Mouse (Mus musculus): ENCODE results near the gene Ascc1. TPM values are rescaled to one million over a fixed set of nuclear protein-coding genes. Genes with fewer than 3 reads are reported as not detected.
"Not testable (repeated sequence)": the region's sequence is repeated elsewhere in the genome, so short reads cannot be mapped to it uniquely, and the experiment has no call there.

Gene Ascc1
- total RNA-seq, 2 experiments from 2014 or later = 25.8 to 27.1 TPM

DNA sequence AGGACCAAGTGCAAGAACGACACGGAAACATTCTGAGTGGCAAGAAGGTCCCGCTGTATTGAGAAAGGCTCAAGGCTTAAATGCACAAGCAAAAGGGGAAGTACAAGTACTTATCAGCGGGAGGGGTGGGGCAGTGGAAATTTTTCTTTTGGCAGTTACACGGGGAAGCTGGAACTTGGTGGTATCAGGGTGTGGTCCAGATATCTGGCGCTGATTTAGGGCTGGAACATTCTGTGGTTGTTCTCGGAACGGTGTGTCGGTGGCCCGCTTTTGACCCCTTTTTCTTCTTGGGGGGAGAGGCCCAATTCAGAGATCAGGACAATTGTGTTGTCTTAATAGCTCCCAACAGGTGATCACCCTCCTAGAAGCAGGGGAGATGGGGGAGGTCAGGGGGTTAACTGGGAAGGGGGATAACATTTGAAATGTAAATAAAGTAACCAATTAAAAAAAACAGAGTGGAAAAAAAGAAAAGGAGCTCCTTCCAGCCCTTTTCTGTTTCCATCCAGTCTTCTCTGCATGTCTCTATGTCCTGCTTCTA, 145.0 kb downstream of the Ascc1 start:
- intact Hi-C loops (cut with DNase I) = loop anchor here (5.0 kb wide), 1 partner anchor 90 kb away; no protein-coding TSS in a partner anchor
- DNase-seq = not testable (repeated sequence)

DNA sequence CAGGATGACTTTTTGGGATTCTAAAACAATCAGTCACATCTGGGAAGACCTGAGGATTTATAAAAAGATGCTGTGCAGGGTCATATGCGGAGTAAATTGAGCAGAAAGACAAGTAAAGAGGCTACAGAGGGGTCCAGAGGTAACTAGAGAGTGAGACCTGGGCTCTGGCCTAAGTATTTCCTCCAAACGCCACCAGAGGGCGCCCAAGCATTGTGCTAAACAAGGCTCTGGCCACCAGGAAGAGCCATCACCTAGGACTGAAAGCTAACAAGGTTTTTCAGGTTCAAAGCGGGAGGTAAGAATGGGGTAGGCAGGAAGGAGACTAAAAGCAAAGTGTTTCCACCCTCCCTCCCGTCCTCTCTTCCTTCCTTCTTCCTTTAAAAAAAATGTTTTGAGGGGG, 145.5 kb downstream of the Ascc1 start:
- peak; percentile 84 for DNase-seq

More for the DNA sequence above, 145.5 kb downstream of the Ascc1 start:
- intact Hi-C loops (cut with DNase I) = loop anchor here (5.0 kb wide), 1 partner anchor 89 kb away; no protein-coding TSS in a partner anchor

Small RNAs within 50 kb of the gene (microRNA-seq; reads per million reads assigned to microRNA genes)
- 3.9 reads per million, percentile 8 among the genes with 10 or more reads in this experiment for gene Mir6906

Other genes with a start within 250 kb of the Ascc1 start
- gene Dnajb12, start 123.2 kb upstream of the Ascc1 start, total RNA-seq (2021) = 10 to 100 TPM; 32.1 to 37.7 TPM
- gene Ddit4, start 51.0 kb upstream of the Ascc1 start, total RNA-seq (2021) = 10 to 100 TPM; 50.6 to 52.2 TPM
- 10 to 100 TPM; 60.2 to 60.8 TPM for gene Anapc16, start 330 bp downstream of the Ascc1 start, total RNA-seq (2021)
- gene Spock2, start 103.4 kb downstream of the Ascc1 start, total RNA-seq (2021) = 100 to 1,000 TPM; 312 to 345 TPM
- gene Chst3, start 216.5 kb downstream of the Ascc1 start, total RNA-seq (2021) = 1 to 10 TPM; 2.6 to 2.8 TPM